Mouse (Mus musculus) R1 (cell line): ENCODE data around the gene Nsdhl.
A peak's percentile ranks its signal among the peaks of the same experiment; 100 is the strongest.

Experiments
- DNase-seq: peaks from one replicate; pipeline ENCODE4 v3.0.0-alpha.2; 2018; ENCODE audit warnings: low read depth, low spot score

The Nsdhl gene

GRCm38 (mm10) chrX:73003110-73003509 is 84.8 kb downstream of the Nsdhl start:
- no peak for DNase-seq

DNA sequence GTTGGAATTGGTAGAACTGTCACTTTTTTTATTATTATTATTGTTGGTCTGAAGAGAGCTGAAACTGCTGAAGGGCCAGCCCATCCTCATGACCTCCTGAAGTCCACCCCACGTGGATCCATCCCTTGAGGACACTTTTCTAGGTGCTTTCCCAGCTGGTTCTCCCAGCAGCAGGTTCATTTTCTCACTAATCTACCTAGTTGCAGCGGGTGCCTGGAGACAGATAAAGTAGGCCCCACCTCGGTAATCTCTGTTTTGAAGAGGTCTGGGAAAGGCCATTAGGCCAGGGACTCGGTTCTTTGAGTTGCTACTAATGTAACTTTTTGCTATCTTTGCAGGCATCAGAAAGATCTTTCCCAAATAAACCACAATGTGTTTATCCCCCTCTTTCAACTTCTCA is 87.3 kb downstream of the Nsdhl start:
- no peak for DNase-seq

- peak; percentile 92 for DNase-seq
These were observed 89.5 kb downstream of the Nsdhl start for GRCm38 (mm10) chrX:73007597-73008479.
